Mouse (Mus musculus): ENCODE measurements around the gene Gm49673.
"Not testable (repeated sequence)": the region's sequence is repeated elsewhere in the genome, so short reads cannot be mapped to it uniquely, and the experiment has no call there.

GRCm38 (mm10) chr17:8092537-8093526 is 54.8 kb downstream of the Gm49673 start:
- TF ChIP-seq CHD2 (IDR thresholded peaks at IDR 0.05; ENCODE audit: low read depth, low read length); HCFC1 (IDR thresholded peaks at IDR 0.05; ENCODE audit: borderline replicate concordance, insufficient read depth, low read length); ZNF384 (IDR thresholded peaks at IDR 0.05; ENCODE audit: low read depth, low read length); ZC3H11A (IDR thresholded peaks at IDR 0.05; ENCODE audit: borderline replicate concordance, low read depth, low read length): not testable (repeated sequence)
